Mouse (Mus musculus): ENCODE results near the gene Olfr452. TPM values are rescaled to one million over a fixed set of nuclear protein-coding genes. Genes with fewer than 3 reads are reported as not detected.

The Olfr452 gene
- polyA plus RNA-seq, 1 experiment from 2014 or later = not detected

DNA sequence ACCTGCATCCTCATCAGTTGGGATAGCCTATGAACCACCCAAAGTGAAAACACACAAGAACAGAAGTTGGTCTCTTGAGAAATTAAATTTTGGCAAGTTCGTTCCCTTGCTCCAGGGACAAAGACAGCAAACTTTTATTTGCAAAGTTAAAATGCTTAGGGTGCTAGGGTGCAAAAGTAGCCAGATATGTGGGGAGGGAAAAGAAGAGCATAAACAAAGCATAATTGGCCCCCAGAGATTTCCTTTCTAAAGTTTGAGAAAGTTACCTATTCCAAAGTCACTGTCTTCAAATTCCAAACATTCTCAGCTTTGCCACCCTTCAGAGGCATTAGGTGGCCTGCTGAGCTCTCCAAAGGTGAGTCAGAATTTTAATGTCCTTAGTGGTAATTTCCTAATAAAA, 26.7 kb downstream of the Olfr452 start, which contains the start of gene Olfr450:
TSS of gene Olfr450 (plus strand) at position 301 of the 400 bp plus-strand sequence.
- no peak within 1 kb of the TSS for H3K4me2 ChIP-seq (ENCODE audit: low read depth, low read length)
- no peak for ATAC-seq
- H3K27ac ChIP-seq (ENCODE audit: low read length) = no peak within 1 kb of the TSS
- no peaks in the 10 kb centered on the region for H3K27me3 ChIP-seq (replicated peaks; ENCODE audit: control insufficient read depth, insufficient read depth, low read length)
- H3K36me3 ChIP-seq (ENCODE audit: control insufficient read depth, insufficient read depth, low read length) = no peaks in the 10 kb centered on the region
- no peaks in the 10 kb centered on the region for H3K4me1 ChIP-seq (ENCODE audit: control insufficient read depth, insufficient read depth, low read length)
- H3K9me3 ChIP-seq (ENCODE audit: control insufficient read depth, low read length) = no peaks in the 10 kb centered on the region
- H3K4me3 ChIP-seq (ENCODE audit: low read length) = no peak within 1 kb of the TSS
- 77% methylated on average over 1 of the region's 1 CpGs for WGBS
- H3K9ac ChIP-seq (ENCODE audit: low read depth, low read length) = no peak within 1 kb of the TSS

DNA sequence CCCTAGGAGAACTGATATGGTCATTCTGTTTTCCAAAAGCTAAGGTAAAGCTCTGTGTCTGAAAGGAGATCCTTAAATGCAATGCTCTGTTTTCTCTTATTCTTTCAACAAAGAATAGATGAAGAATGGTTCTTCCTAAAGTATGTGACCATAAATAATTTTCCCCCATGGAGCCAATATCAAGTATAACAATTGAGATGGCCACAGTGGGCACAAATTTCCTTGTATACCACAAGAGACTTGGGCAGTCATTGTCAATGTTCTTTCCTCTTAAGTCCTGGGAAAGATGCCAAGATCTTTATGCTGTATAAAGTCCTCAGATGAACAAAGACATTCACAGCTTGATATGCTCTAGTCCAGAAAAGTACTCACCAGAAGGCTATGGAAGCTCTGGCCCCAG, 49.2 kb downstream of the Olfr452 start, which contains the start of gene Olfr449:
TSS of gene Olfr449 (plus strand) at position 301 of the 400 bp plus-strand sequence.
- no peak for ATAC-seq
- Histone ChIP-seq H3K36me3 (ENCODE audit: control insufficient read depth, insufficient read depth, low read length) (no peaks in the 10 kb centered on the region), H3K4me3 (ENCODE audit: low read length) (no peak within 1 kb of the TSS), H3K4me1 (ENCODE audit: control insufficient read depth, insufficient read depth, low read length) (no peaks in the 10 kb centered on the region), H3K27me3 (replicated peaks; ENCODE audit: control insufficient read depth, insufficient read depth, low read length) (no peaks in the 10 kb centered on the region), H3K27ac (ENCODE audit: low read length) (no peak within 1 kb of the TSS), H3K9ac (ENCODE audit: low read depth, low read length) (no peak within 1 kb of the TSS), H3K9me3 (ENCODE audit: control insufficient read depth, low read length) (no peaks in the 10 kb centered on the region), H3K4me2 (ENCODE audit: low read depth, low read length) (no peak within 1 kb of the TSS)

Other genes with a start within 250 kb of the Olfr452 start
- gene Olfr455, start 237.5 kb upstream of the Olfr452 start, polyA plus RNA-seq (2015; fragmentation: Nextera tagmentation; extraction: Ambion mirVana) = not detected in 2 replicates
- not detected in 2 replicates for gene Tcaf3, start 187.4 kb upstream of the Olfr452 start, polyA plus RNA-seq (2015; fragmentation: Nextera tagmentation; extraction: Ambion mirVana)
- gene Tcaf2, start 139.8 kb upstream of the Olfr452 start, polyA plus RNA-seq (2015; fragmentation: Nextera tagmentation; extraction: Ambion mirVana) = 5.4 and 5.6 TPM in 2 replicates
- gene Tcaf1, start 75.0 kb upstream of the Olfr452 start, polyA plus RNA-seq (2015; fragmentation: Nextera tagmentation; extraction: Ambion mirVana) = 40.8 and 44.6 TPM in 2 replicates
- not detected in 2 replicates for gene Olfr453, start 45.7 kb upstream of the Olfr452 start, polyA plus RNA-seq (2015; fragmentation: Nextera tagmentation; extraction: Ambion mirVana)
- not detected in 2 replicates for gene Olfr38, start 28.7 kb upstream of the Olfr452 start, polyA plus RNA-seq (2015; fragmentation: Nextera tagmentation; extraction: Ambion mirVana)
- not detected in 2 replicates for gene Olfr450, start 26.8 kb downstream of the Olfr452 start, polyA plus RNA-seq (2015; fragmentation: Nextera tagmentation; extraction: Ambion mirVana)
- not detected in 2 replicates for gene Olfr449, start 49.3 kb downstream of the Olfr452 start, polyA plus RNA-seq (2015; fragmentation: Nextera tagmentation; extraction: Ambion mirVana)
- gene Olfr448, start 105.3 kb downstream of the Olfr452 start, polyA plus RNA-seq (2015; fragmentation: Nextera tagmentation; extraction: Ambion mirVana) = not detected in 2 replicates
- gene Olfr447, start 123.8 kb downstream of the Olfr452 start, polyA plus RNA-seq (2015; fragmentation: Nextera tagmentation; extraction: Ambion mirVana) = not detected in 2 replicates
- not detected in 2 replicates for gene Olfr446, start 136.3 kb downstream of the Olfr452 start, polyA plus RNA-seq (2015; fragmentation: Nextera tagmentation; extraction: Ambion mirVana)
- not detected in 2 replicates for gene Olfr444, start 164.0 kb downstream of the Olfr452 start, polyA plus RNA-seq (2015; fragmentation: Nextera tagmentation; extraction: Ambion mirVana)